Mouse (Mus musculus) embryonic facial prominence, embryonic 11.5 days (tissue): ENCODE results near the gene Epha3. TPM values are rescaled to one million over a fixed set of nuclear protein-coding genes. Genes with fewer than 3 reads are reported as not detected.

Experiments used
- ATAC-seq: fragments of 200-750 bp; cut with Nextera tagmentation; replicated peaks from 2 replicates; pipeline ENCODE4 v1.8.0; 2017; ENCODE audit warnings: low read depth; ENCODE audit not compliant: insufficient number of reproducible peaks, low FRiP score, low TSS enrichment
- DNase-seq: peaks from one replicate; pipeline ENCODE4 v3.0.0-alpha.2; 2015; ENCODE audit warnings: low spot score
- H3K27ac ChIP-seq: fragments of 300-500 bp; sonication (generic); replicated peaks from 2 replicates; pipeline ENCODE4 v1.5.1; 2014; ENCODE audit warnings: mild to moderate bottlenecking, low read depth, low read length, control low read depth
- H3K27me3 ChIP-seq: fragments of 300-500 bp; sonication (generic); 2 replicates; pipeline ENCODE4 v1.6.1; 2014; ENCODE audit warnings: mild to moderate bottlenecking, low read length, moderate library complexity, mixed read lengths; ENCODE audit not compliant: control insufficient read depth, insufficient read depth
- H3K36me3 ChIP-seq: fragments of 300-500 bp; sonication (generic); replicated peaks from 2 replicates; pipeline ENCODE4 v1.6.1; 2014; ENCODE audit warnings: low read depth, mild to moderate bottlenecking, low read length, moderate library complexity, mixed read lengths; ENCODE audit not compliant: control insufficient read depth, insufficient read depth
- H3K4me1 ChIP-seq: fragments of 300-500 bp; sonication (generic); 2 replicates; pipeline ENCODE4 v1.6.1; 2014; ENCODE audit warnings: low read length, mixed read lengths; ENCODE audit not compliant: control insufficient read depth, insufficient read depth
- H3K4me2 ChIP-seq: fragments of 300-500 bp; sonication (generic); 2 replicates; pipeline ENCODE4 v1.6.1; 2014; ENCODE audit warnings: low read depth, mild to moderate bottlenecking, control low read depth, low read length, moderate library complexity
- H3K4me3 ChIP-seq: fragments of 300-500 bp; sonication (generic); 2 replicates; pipeline ENCODE4 v1.5.1; 2014; ENCODE audit warnings: low read depth, low read length, control low read depth
- H3K9ac ChIP-seq: fragments of 300-500 bp; sonication (generic); replicated peaks from 2 replicates; pipeline ENCODE4 v1.6.1; 2014; ENCODE audit warnings: mild to moderate bottlenecking, control low read depth, low read length
- H3K9me3 ChIP-seq: fragments of 300-500 bp; sonication (generic); replicated peaks from 2 replicates; pipeline ENCODE4 v1.6.1; 2016; ENCODE audit warnings: mild to moderate bottlenecking, low read length, inconsistent platforms, mixed read lengths; ENCODE audit not compliant: control insufficient read depth
- WGBS: fragments of 180-500 bp; shearing (Covaris S2); extraction: QIAGEN DNeasy Blood & Tissue Kit; methylation state at CpG from one replicate; pipeline ENCODE4 v1.1.7; 2014; 5-methylcytosine and 5-hydroxymethylcytosine counted together
- polyA plus RNA-seq: library from polyadenylated mRNA; unstranded; fragments of >200 nt; fragmentation: Nextera tagmentation; extraction: Ambion mirVana; gene quantifications from 2 replicates; pipeline ENCODE4 v1.2.1, GENCODE M21; 2014

The Epha3 gene
- 45.9 and 51.5 TPM in 2 replicates for polyA plus RNA-seq

DNA sequence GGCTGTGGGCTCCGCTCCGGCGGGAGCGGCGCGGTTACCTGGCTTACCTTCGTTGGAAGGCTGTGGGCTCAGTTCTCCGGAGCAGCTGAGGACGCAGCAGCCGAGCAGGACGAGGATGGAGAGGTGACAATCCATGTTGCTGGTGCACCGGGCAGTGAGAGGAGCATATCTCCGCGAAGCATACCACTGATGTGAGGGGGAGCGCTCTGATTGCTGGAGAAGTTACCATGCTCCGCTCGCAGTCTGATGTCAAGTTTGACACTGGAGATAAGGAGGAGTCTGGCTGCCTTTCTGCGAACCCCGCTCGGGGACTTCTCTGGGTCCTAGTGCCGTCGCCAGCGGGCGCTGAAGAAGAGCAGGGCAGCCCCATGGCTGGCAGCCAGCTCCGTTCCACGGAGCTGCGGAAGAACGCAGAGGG lies at the start of gene Epha3:
TSS of gene Epha3 (minus strand) at position 263 of the 418 bp plus-strand sequence.
- Histone ChIP-seq H3K36me3 (no peaks in the 10 kb centered on the region), H3K4me1 (no peaks in the 10 kb centered on the region), H3K9ac (peak within 1 kb of the TSS; percentile 65), H3K4me2 (peak within 1 kb of the TSS; percentile 88), H3K27ac (peak within 1 kb of the TSS; percentile 35; the same call in 1 of the 2 replicates), H3K27me3 (no peaks in the 10 kb centered on the region), H3K9me3 (no peaks in the 10 kb centered on the region), H3K4me3 (peak within 1 kb of the TSS; percentile 64)
- ATAC-seq = peak; percentile 86
- DNase-seq = peak; percentile 91
- 0% methylated on average over 28 of the region's 28 CpGs for WGBS

DNA sequence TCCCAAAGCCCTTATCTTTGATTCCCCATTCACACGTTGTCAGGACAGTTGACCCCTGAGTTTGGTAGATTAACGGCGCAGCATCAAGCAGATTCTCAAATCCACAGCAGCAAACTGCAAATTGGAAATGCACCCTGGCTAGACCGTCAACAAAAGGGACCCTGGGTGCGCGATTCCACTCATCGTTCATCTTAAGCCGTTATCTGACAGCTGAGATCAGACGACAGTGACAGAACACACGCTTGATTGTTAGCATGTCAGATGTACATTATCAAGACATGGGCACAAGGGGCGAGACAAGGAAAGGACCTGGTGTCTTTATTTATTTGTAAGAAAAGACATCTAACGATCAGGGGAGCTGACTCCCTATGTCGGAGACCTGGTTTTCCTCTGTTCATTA lies 39.5 kb upstream of the Epha3 start:
- Histone ChIP-seq H3K27ac (no peak overlapping the region), H3K36me3 (no peaks in the 10 kb centered on the region), H3K4me1 (no peaks in the 10 kb centered on the region), H3K27me3 (no peaks in the 10 kb centered on the region), H3K9me3 (no peaks in the 10 kb centered on the region), H3K4me3 (no peak overlapping the region), H3K4me2 (no peak overlapping the region), H3K9ac (no peak overlapping the region)
- DNase-seq = no peak
- 64% methylated on average over 13 of the region's 13 CpGs for WGBS
- ATAC-seq = no peak

GRCm38 (mm10) chr16:63881190-63881589 lies 17.2 kb upstream of the Epha3 start:
- H3K9me3 ChIP-seq = no peaks in the 10 kb centered on the region
- H3K27ac ChIP-seq = no peak overlapping the region
- H3K4me1 ChIP-seq = no peaks in the 10 kb centered on the region
- ATAC-seq = no peak
- H3K4me3 ChIP-seq = no peak overlapping the region
- 98% methylated on average over 1 of the region's 1 CpGs for WGBS
- H3K9ac ChIP-seq = no peak overlapping the region
- no peak overlapping the region for H3K4me2 ChIP-seq
- H3K36me3 ChIP-seq = no peaks in the 10 kb centered on the region
- no peak for DNase-seq
- H3K27me3 ChIP-seq = no peaks in the 10 kb centered on the region

GRCm38 (mm10) chr16:63872313-63872712 lies 8.3 kb upstream of the Epha3 start:
- WGBS = 11% methylated on average over 7 of the region's 7 CpGs
- Histone ChIP-seq H3K9me3 (no peaks in the 10 kb centered on the region), H3K9ac (no peak overlapping the region), H3K4me2 (no peak overlapping the region), H3K4me1 (no peaks in the 10 kb centered on the region), H3K27ac (no peak overlapping the region), H3K4me3 (no peak overlapping the region), H3K36me3 (no peaks in the 10 kb centered on the region), H3K27me3 (no peaks in the 10 kb centered on the region)
- no peak for ATAC-seq
- DNase-seq = peak; percentile 74

- Histone ChIP-seq H3K9ac (peak overlapping the region; percentile 65), H3K27ac (no peak overlapping the region), H3K36me3 (no peaks in the 10 kb centered on the region), H3K9me3 (no peaks in the 10 kb centered on the region), H3K4me1 (no peaks in the 10 kb centered on the region), H3K4me2 (peak overlapping the region; percentile 88), H3K27me3 (no peaks in the 10 kb centered on the region), H3K4me3 (peak overlapping the region; percentile 64)
- no peak for DNase-seq
- ATAC-seq = no peak
- WGBS = 34% methylated on average over 7 of the region's 7 CpGs
These were observed 545 bp upstream of the Epha3 start for GRCm38 (mm10) chr16:63864463-63864976.

DNA sequence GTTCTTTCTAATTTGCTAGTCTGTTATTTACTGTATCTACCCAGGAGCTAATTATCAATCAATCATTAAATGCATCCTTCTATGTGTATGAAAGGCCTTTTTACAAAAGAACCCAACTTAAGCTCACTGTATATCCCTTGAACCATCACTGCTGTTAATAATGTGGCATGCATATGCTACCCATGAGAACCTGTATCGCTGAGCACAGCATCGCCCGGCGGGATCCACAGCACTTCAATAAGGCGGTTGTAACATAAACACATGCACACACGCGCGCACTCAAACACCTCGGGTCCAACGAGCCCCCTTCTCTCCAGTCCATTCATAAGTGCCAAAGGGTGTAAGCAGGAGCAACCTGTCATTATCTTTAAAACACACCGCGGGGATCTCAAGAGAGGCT lies 794 bp downstream of the Epha3 start:
- Histone ChIP-seq H3K9ac (peak overlapping the region; percentile 33; the same call in 1 of the 2 replicates), H3K36me3 (no peaks in the 10 kb centered on the region), H3K4me2 (peak overlapping the region; percentile 88), H3K27ac (no peak overlapping the region), H3K9me3 (no peaks in the 10 kb centered on the region), H3K4me3 (peak overlapping the region; percentile 64), H3K4me1 (no peaks in the 10 kb centered on the region), H3K27me3 (no peaks in the 10 kb centered on the region)
- ATAC-seq (peak; percentile 74; the same call in 1 of the 2 replicates), DNase-seq (peak; percentile 48)
- 1% methylated on average over 12 of the region's 12 CpGs for WGBS

- no peaks in the 10 kb centered on the region for H3K4me1 ChIP-seq
- no peaks in the 10 kb centered on the region for H3K27me3 ChIP-seq
- no peaks in the 10 kb centered on the region for H3K36me3 ChIP-seq
- no peaks in the 10 kb centered on the region for H3K9me3 ChIP-seq
- H3K4me2 ChIP-seq = peak overlapping the region; percentile 77
- H3K9ac ChIP-seq = peak overlapping the region; percentile 68
- peak; percentile 57 for DNase-seq
- 1% methylated on average over 11 of the region's 11 CpGs for WGBS
- H3K4me3 ChIP-seq = peak overlapping the region; percentile 50
- peak overlapping the region; percentile 65 for H3K27ac ChIP-seq
- peak; percentile 31; the same call in 1 of the 2 replicates for ATAC-seq
These were observed 6.4 kb downstream of the Epha3 start for GRCm38 (mm10) chr16:63857561-63857960.

DNA sequence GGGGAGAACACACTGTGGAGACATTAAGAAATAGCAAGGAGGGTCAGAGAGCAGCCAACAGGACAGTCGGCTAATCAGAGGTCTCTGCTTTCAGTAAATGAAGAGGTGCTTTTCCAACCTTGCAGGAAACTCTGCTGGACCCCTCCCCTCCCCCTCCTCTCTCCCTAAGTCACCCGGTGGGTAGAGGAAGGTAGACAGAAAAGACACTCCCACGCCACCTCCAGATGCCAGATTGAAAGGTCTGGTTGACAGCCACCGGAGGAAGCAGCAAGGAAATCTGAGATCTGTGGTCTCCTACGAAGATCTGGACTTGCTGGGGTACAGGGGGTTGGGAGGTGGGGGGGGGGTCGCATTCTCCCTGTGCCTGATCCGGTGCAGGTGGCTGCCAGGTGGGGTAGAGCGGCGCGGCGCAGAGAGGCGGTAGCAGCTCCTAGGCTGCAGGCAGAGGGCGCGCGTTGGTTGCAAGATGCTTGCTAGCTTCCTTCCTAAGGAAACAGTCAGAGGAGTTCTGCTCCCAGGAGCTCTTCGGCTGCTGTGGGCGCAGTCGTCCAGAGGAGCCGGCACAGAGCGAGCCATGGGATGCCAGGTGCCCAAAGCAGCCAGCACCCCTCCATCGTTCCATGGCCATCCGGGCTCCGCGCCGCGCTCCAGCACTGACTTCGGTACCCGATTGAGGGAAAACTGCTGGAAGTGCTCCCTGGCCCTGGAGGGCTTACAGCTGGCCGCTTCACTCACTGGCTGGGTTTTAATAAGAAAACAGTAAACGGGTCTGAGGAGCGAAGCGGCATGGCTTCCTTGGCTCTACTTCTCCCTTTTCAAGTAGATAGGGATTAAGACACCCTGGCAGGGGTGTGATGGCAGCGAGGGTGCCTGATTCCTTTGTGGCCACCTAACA lies 7.1 kb downstream of the Epha3 start:
- no peaks in the 10 kb centered on the region for H3K4me1 ChIP-seq
- H3K4me2 ChIP-seq = peak overlapping the region; percentile 77
- no peaks in the 10 kb centered on the region for H3K27me3 ChIP-seq
- DNase-seq (peak; percentile 89), ATAC-seq (peak; percentile 92)
- H3K9ac ChIP-seq = peak overlapping the region; percentile 68
- no peaks in the 10 kb centered on the region for H3K9me3 ChIP-seq
- peak overlapping the region; percentile 50 for H3K4me3 ChIP-seq
- WGBS = under 1% methylated on average over 33 of the region's 33 CpGs
- H3K27ac ChIP-seq = peak overlapping the region; percentile 65
- no peaks in the 10 kb centered on the region for H3K36me3 ChIP-seq
